Mouse (Mus musculus): ENCODE results near the gene Apaf1.

Apaf1 gene

GRCm38 (mm10) chr10:91082550-91083392 is at the start of gene Apaf1, which contains the start of gene Ikbip:
Gene Apaf1, minus strand, starts transcription at chr10:91082770.
Gene Ikbip, plus strand, starts transcription at chr10:91082940.
- CTCF ChIA-PET: no interaction called here

DNA sequence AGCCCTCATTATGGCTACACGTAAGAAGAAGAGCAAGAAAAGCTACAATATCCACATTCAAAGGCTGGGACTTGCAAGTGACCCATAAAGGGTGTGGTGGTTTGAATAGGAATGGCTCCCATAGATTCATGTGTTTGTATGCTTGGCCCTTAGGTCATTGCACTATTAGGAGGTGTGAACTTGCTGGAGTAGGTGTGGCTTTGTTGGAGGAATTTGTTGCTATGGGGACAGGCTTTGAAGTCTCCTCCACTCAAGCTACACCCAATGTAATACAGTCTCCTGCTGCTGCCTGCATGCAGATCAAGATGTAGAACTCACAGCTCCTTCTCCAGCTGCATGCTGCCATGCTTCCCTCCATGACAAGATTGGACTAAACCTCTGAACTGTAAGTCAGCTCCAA is 49.0 kb upstream of the Apaf1 start:
- CTCF ChIA-PET: no interaction called here

DNA sequence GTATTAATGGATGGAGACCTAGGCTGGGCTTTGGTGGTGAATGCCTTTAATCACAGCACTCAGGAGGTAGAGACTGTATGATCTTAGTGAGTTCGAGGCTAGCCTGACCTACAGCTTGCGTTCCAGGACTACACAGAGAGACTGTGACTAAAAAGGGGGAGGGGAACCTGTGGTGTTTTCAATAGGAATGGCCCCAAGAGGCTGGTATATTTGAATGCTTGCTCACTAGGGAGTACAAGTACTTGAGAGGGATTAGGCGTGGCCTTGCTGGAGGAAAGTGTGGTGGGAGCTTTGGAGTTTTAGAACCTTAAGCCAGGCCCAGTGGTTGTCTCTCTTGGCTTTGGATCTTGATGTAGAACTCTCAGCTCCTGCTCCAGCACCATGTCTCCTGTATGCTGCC is 48.2 kb upstream of the Apaf1 start:
- CTCF ChIA-PET: no interaction called here

DNA sequence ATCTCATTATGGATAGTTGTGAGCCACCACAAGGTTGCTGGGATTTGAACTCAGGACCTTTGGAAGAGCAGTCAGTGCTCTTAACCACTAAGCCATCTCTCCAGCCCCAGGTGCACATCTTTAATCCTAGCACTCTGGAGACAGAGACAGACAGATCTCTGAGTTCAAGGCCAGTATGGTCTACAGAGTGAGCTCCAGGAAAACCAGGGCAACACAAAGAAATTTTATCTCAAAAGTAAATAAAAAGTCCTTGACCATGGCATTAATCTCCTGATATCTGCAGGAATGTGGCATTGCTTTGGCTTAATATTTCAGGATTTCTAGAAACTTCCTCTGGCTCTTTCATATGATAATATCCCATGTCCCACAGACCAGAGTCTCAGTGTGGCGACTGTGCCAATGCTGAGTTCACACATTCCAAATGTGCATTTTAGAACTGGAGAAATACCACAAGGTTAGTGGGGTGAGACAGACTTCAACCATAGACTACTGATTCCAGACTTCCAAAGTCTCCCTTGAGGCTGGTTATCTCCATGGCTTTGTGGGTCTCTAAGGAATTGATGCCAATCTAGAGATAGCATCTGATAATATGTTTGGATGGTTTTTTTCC is 46.1 kb upstream of the Apaf1 start:
- CTCF ChIA-PET: no interaction called here

DNA sequence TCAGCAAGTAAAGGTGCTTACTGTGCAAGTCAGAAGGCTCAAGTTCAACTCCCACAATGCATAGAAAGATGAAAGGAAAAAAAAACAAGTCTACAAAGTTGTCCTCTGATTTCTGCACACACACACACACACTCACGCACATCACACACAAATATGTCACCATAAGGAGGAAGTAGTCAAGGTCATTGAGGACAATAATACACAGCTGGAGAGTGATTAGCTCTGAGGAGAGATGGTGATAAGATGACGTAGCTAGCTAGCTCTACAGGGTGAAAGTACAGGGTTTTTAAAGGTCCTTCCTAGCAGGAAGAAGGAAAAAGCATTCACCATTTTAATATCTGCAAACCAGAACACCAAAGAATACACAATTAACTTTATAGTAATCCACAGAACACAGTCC is 44.8 kb upstream of the Apaf1 start:
- CTCF ChIA-PET: no interaction called here

GRCm38 (mm10) chr10:91126618-91127355 is 44.2 kb upstream of the Apaf1 start:
- CTCF ChIA-PET: no interaction called here

- CTCF ChIA-PET: interaction anchor here (0.6 kb wide), 1 partner anchor 121 kb away, joined by 4 read pairs; no protein-coding TSS in a partner anchor
These were observed 41.6 kb upstream of the Apaf1 start, which contains the start of gene Slc25a3 for GRCm38 (mm10) chr10:91123828-91124822. Gene Slc25a3, minus strand, starts transcription at chr10:91124059.

- CTCF ChIA-PET: interaction anchor here (0.6 kb wide), 1 partner anchor 120 kb away, joined by 4 read pairs; no protein-coding TSS in a partner anchor
These were observed 40.8 kb upstream of the Apaf1 start for GRCm38 (mm10) chr10:91123281-91123827.

DNA sequence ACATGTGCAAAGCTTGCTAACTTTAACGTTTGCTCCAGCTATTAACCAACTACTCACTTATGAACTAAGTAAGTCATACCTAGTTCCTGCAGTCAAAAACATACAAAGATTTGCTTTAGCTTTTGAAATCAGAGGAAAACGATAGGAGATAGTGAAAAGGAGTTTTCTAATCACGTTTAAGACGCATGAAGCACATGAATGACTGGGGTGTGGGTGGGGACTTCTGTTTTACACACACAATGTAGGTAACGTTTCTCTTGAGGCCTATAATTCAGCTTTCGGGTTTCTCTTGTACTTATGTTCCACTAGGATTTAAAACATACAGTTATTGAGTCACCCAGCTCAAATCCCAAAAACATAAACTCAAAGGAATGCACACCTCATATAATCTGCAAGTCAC is 40.1 kb upstream of the Apaf1 start:
- CTCF ChIA-PET: no interaction called here

DNA sequence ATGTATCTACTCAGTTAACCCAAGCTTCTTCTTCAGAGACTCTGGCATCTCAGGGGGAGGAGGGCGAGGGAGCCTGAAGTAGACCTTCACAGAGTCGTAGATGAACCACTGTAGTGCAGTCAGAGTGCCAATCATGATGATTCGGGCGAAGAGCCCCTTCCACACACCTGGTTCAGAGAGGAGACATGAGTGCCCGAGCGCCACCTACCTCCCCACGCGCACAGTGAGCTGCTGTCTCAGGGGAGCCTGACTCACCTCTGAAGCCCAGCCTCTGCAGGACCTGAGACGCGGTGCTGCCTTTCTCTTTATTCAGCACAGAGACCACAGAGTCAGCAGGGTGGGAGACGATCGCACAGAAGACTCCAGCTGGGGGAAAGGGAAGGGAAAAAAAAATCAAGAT is 34.4 kb upstream of the Apaf1 start:
- CTCF ChIA-PET: no interaction called here

- CTCF ChIA-PET: no interaction called here
These were observed 27.3 kb upstream of the Apaf1 start for GRCm38 (mm10) chr10:91109841-91110240.

DNA sequence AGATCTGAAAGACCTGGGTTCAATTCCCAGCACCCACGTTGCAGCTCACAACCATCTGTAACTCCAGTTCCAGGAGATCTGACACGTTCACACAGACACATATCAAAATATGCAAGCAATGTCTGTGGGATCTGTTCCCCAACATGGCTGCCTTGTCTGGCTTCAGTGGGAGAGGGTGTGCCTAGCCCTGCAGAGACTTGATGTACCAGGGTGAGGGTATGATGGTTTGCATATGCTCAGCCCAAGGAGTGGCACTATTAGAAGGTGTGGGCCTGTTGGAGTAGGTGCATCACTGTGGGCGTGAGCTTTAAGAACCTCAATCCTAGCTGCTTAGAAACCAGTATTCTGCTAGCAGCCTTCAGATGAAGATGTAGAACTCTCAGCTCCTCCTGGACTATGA is 23.4 kb upstream of the Apaf1 start:
- CTCF ChIA-PET: no interaction called here

DNA sequence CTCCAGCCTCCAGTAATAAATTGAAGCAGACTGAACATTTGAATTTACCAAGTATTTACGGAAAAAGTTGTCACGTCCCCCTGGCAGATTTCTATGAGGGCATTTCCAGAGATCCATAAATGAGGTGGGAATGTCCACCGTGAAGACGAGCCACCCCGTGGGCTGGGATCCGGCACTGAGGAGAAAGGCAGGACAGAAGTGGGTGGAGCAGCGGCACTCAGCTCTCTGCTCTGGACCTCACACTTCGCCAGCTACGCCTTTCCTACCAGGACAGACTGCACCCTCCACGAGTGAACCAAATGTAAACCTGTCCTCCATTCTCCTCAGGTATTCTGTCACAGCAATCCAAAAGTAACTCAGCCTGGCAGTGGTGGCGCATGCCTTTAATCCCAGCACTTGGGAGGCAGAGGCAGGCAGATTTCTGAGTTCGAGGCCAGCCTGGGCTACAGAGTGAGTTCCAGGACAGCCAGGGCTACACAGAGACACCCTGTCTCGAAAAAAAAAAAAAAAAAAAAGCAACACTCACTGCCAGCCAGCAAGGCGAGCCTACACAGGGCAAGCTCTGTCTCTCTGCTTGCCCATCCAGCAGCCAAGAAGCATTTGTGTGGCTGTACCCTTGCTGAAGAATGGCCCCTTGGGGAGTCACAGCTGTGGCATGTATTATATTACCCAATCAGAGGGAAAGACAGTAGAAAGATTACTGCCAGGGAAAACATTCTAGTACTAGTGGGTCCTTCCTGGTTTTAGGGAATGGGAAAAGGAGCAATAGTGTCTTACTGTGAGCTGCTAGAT is 20.4 kb upstream of the Apaf1 start:
- CTCF ChIA-PET: no interaction called here

DNA sequence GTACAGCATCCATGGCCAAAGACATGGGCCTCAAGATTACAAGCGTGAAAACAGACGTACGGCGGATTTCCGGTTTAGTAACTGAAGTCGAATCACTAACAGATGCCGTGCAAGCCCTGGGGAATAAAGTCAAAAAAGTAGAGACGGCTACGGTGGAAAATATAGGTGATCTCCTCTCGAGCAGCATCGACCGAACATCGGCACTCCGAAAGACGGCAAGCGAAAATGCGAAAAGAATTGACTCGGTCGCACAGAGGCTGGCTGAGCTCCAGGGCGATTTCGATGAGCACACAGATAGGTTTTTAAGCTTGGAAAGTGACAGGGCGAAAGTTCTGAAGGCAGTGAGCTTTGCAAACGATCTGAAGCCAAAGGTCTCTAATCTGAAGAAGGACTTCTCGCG is 19.4 kb upstream of the Apaf1 start:
- CTCF ChIA-PET: interaction anchor here (0.6 kb wide), 1 partner anchor 397 kb away, joined by 3 read pairs; no protein-coding TSS in a partner anchor

GRCm38 (mm10) chr10:91100101-91100500 is 17.5 kb upstream of the Apaf1 start:
- CTCF ChIA-PET: no interaction called here

GRCm38 (mm10) chr10:91098056-91098455 is 15.5 kb upstream of the Apaf1 start:
- CTCF ChIA-PET: no interaction called here

DNA sequence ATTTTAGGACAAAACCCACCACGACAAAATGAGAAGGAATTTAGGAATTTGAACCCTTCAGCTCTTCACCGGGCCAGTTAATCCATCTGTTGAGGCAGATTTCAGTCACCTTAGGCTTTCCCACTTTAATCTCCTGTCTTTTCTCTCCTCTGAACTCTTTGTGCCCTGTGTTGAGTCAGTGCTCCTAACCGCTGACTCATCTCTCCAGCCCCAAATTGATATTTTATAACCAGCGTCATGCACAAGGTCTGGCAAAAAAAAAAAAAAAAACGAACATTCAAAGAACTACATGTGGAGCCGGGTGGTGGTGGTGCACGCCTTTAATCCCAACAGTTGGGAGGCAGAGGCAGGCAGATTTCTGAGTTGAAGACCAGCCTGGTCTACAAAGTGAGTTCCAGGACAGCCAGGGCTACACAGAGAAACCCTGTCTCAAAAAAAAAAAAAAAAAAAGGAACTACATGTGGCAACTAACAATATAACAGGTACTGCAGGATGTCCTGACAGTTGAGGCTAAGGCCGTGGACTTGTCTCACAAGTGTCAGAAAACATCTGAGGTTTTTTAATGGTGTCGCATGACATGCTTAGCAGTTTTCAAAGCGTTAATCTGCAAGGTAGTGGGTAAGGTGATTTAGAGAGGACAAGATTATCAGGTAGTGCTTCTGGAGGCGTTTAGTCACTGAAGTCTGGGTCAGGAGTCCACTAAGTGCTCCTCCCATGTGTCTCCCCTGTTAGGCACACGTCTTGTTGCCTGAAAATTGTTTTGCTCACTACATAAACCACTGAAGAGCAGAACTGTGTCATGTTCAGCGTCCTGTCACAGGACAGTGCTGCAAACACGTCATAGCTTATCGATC is 11.9 kb upstream of the Apaf1 start:
- CTCF ChIA-PET: no interaction called here

GRCm38 (mm10) chr10:91092812-91093211 is 10.2 kb upstream of the Apaf1 start:
- CTCF ChIA-PET: interaction anchor here (0.9 kb wide), 1 partner anchor 177 kb away, joined by 5 read pairs; no protein-coding TSS in a partner anchor

GRCm38 (mm10) chr10:91083393-91083927 is 890 bp upstream of the Apaf1 start:
- CTCF ChIA-PET: no interaction called here

Measured in spleen, embryonic (tissue).